Mouse (Mus musculus) layer of hippocampus, adult 9-11 months (tissue): ENCODE data around the gene Akap6.

ENCODE experiments used
- DNase-seq: peaks from one replicate; pipeline ENCODE4 v3.0.0; 2022

Gene Akap6

DNA sequence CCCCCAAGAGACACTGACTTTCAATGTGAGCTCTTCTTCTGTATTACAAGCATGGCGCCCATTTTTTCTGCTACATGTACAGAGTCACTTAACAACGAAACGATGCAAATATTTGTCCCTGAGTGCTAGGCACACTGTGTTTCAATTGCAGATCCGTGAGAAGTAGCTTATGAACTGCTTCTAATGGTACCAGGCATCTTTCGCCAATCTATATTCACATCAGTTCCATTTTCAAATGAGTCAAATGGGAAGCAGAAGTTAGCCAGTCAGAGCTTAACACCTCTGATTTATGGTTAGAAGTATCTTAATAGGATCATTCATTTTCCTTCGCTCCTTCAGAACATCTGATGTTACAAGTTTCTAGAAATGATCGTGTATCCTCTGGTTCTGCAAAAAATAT, 492.3 kb downstream of the Akap6 start:
- DNase-seq, result no peak

- DNase-seq, result no peak
Observed at GRCm38 (mm10) chr12:53193664-53194063, 494.5 kb downstream of the Akap6 start.
